Mouse (Mus musculus) spleen, adult 2 months (tissue): Measurements from ENCODE around the gene Ctsf.

Source experiments
- CTCF ChIP-seq: fragments of 200-500 bp; IDR thresholded peaks from 2 replicates; pipeline ENCODE4 v1.5.1; 2011; ENCODE audit warnings: mild to moderate bottlenecking, inconsistent platforms; ENCODE audit not compliant: insufficient read depth, insufficient read length, insufficient replicate concordance; ENCODE audit errors: extremely low read depth
- POLR2A ChIP-seq: fragments of 200-500 bp; IDR thresholded peaks from 2 replicates; pipeline ENCODE4 v1.6.1; 2011; ENCODE audit warnings: low read depth, low read length, inconsistent platforms

DNA sequence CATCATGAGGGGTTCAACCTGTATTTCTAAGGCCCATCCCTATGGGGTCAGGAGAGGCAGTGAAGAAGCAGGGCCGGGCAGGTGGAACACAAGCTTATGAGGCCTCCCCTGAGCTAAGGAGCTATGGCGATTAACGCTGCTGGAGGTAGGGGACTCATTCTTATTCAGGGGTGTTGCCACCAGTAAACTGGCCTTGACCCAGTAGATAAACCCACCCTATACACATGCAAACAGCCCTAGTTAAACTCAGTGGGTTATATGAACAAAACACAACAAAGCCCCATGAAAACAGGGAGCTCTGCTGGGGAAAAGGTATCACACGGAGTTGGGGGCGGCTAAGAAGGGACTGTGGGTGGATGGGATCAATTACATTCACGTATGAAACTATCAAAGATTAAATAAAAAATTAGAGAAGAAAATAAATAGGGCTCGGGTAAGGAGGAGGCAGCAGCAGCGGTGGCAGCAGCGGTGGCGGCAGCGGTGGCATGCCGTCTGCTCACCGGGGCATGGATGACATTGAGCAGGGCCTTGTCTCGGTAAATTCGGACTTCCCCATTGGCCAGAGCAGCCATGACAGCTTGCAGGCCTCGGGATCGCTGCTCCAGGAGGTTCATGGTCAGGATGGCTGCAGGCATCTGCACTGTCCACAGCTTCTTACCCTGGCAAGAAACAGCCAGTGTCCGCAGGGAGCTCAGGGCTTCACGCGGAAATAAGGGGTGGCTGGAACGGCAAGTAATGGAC lies 42.0 kb downstream of the Ctsf start:
- TF ChIP-seq CTCF (no peak), POLR2A (no peak)
